Mouse (Mus musculus) frontal cortex, postnatal 36 days (tissue): ENCODE data around the gene Chmp1a.
"Not testable (repeated sequence)": the region's sequence is repeated elsewhere in the genome, so short reads cannot be mapped to it uniquely, and the experiment has no call there.

ENCODE experiments used
- DNase-seq, 2 experiments: peaks; one replicate each; pipeline ENCODE4 v3.0.0; 2022; ENCODE audit warnings: low spot score in 2 of 2

Chmp1a gene

DNA sequence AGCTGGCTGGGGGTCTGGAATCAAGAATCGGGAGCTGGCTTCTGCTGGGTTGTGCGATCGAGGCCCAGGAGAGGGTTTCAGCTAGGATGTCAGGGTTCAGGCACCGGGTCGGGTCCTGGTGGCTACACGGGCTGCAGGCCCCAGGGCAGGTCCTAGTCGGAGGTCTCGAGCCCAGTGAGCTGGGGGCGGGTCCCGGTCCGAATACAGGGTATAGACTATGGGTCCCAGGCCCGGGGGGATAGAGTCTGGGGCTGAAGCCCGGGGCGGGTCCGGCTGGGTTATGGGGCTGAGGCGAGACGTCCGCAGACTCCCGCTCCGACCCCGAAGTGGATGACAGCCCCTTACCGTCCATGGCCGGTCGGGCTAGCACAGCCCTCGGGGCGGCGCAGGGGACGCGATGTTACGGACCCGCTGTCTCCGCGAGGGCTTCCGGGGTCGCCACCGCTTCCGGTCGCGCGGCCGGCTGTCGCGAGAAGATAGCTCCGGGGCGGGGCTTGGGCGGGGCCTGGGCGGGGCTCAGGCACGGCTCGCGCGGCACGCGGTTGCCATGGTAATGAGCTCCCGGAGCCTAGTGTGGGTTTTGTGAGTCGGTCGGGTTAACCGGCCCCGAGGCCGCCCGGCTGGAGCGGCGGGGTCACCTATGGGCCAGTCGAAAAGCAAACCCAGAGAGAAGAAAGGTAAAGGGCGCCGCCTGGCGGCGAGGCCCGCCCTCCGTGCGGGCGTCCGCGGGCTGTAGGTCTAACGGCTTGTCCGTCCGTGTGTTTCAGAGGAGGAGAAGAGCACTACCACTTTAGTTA is at the start of gene Chmp1a, which contains the start of gene Spata33:
Gene Chmp1a, minus strand, starts transcription at position 443 of the 797 bp plus-strand sequence.
Gene Spata33, plus strand, starts transcription at position 512 of the 797 bp plus-strand sequence.
- peak; percentile 79 to 88 for DNase-seq

DNA sequence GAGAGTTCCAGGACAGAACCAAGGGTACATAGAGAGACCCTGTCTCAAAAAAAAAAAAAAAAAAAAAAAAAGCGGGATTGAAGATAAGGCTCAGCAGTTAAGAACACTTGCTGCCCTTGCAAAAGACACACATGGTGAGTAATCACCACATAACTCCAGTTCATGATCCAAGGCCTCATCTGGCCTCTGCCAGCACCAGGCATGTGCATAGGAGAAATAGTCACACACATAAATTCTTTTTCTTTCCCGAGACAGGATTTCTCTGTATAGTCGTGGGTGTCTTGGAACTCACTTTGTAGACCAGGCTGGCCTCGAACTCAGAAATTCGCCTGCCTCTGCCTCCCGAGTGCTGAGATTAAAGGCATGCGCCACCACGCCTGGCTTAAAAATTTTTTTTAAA is 45.0 kb upstream of the Chmp1a start:
- DNase-seq: not testable (repeated sequence)

DNA sequence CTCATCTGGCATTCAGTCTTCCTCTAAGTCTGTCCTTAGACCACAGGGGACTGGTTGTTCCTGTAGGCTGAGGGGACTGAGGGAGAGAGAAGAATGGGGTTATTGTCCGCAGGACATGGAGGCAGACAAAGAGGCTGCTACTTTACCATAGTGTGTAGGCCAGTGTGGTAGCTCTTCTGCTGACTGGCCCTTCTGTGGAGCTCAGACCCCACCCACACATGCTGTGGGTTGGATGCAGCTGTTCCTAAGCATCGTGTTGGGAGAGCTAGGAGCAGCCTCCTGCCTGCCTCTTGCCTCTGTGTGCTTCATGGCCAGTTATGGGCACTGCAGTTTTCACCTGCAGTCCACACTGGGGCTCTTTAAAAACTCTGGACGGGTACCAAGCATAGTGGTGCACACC is 44.6 kb upstream of the Chmp1a start:
- DNase-seq: peak; percentile 53 to 57

DNA sequence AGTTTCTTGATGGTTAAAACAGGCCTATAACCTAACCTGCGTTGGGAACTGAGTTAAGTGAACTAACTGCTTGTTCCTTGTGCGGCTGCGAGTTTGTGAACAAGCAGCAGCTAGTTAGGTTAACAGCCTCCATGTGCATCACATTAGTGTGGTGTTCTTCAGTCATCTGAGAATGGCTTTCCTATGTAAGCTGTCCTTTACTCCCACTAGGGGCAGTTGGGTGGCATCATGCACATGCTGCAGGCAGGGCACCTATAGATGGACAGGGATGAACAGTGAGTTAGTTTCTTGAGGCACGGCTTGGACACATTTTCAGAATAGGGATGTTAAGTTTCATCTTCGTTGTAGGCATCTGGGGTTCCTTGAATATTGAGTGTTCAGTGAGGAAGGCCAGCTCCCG is 42.6 kb upstream of the Chmp1a start:
- DNase-seq: no peak

DNA sequence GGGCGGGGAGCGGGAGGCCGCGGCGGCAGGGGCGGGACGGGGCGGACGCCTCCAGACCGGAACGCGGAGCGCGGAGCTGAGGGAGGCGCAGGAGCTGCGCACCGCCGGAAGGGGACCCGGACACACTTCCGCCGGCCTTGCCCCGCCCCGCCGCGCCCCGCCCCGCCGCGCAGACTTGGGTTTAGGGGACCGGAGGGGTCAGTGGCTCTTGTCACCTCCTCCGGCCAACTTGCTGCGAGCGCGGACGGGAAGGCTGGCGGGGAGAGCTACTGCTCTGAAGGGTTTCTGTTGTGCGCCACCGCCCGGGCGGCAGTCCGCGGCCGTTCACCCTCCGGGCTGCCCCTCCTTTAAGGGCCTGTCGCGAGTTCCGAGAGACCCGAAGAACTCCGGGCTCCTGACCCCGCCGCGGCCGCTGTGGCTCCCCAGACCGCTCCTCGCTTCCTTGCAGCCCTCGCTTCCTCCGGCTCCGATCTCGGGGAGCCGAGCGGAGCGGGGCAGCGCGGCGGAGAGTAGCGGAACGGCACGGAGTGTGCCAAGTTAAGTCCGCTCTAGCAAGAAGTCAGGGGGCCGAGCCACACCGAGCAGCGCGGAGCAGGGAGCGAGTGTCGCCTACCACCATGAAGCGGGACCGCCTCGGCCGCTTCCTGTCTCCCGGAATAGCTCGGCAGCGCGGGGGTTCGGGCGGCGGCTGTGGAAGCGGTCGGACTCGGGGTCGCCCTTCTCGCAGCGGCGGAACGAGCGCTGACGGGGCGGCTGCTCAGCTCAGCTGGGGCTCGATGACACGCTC is 41.7 kb upstream of the Chmp1a start, which contains the start of the genes Zfp276 and Vps9d1:
Gene Zfp276, plus strand, starts transcription at position 97 of the 787 bp plus-strand sequence.
Gene Vps9d1, minus strand, starts transcription at position 250 of the 787 bp plus-strand sequence.
- peak; percentile 75 to 79 for DNase-seq

DNA sequence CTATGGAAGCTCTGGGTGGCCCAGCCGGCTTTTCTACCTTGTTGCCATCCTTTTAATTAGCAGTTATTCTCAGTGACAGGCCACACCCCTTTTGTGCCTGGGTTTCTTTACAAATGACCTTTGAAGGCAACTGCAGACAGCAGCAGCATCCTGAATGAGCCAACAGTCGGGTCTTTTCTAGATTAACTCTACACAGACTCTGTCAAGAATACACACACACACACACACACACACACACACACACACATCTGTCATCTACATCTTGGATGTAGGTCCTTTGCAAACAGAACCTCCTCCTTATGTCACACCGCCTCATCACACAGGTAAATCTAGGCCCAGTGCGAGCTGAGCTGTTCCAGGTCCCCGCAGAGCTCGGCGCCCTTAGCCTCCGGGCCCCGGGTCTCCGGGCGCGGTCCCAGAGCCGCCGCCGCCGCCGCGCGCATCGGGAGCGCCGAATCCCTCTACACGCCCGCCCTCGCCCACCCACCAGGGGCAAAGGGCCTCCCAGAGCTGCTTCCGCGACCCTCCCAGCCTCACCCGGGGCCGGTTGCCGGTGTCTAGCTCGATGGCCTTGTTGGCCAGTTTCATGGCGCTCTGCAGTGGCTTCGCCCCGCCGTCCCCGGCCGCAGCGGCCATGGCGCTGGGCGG is 41.0 kb upstream of the Chmp1a start:
- no peak for DNase-seq

DNA sequence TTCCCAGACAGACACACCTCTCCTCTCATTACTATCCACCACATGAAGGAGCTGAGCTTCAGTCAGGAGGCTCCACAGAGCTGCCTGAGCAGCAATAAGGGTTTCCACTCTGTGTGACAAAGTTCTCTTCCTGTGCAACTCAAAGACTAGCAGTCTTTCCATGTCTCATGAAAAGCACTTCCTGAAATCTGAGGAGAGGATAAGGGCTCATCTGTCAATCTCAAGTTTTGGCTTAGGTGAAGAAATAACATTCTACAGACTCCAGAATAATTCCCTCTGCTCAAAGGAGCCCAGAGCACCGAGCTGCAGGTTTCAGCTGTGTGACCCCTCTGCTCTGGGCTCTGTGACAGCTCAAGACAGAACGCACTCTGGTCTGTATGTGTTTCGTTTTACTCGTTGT is 40.4 kb upstream of the Chmp1a start:
- DNase-seq: no peak

DNA sequence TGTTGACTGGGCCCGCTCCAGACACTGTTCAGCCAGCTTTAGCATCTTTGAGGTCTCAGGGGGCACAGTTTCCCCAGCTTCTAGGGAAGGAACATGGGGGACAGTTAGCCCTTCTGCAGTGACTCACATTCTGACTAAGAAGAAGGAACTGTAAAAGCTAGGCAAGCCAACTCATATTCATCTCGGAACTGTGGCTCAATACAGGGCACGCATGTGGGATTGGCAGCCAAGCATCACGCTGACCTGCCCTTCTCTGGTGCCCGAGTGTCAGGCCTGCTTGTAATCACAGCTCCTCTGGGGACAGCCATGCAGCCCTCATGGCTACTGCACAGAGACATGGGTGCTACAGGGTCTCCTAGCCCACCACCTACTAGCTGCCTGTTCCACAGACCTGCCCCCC is 38.4 kb upstream of the Chmp1a start:
- DNase-seq: no peak

DNA sequence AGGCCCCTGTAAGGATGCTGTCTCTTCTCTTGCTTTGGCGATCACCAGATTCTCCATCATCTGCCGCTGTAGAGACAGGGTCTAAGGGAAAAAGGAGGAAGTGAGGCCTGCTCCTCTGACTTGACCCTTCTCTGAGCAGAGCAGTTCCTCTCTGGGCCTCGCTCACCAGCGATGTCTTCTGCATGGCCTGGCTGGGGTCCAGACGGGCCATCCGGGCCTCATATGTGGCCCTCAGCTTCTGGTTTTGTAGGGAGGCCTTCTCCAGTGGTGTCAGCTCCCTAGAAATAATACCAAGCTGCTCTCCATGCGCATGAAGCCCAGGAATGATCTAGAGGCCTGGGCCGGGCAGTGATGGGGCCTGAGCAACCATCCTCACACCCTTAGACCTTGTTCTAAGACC is 36.0 kb upstream of the Chmp1a start:
- no peak for DNase-seq

DNA sequence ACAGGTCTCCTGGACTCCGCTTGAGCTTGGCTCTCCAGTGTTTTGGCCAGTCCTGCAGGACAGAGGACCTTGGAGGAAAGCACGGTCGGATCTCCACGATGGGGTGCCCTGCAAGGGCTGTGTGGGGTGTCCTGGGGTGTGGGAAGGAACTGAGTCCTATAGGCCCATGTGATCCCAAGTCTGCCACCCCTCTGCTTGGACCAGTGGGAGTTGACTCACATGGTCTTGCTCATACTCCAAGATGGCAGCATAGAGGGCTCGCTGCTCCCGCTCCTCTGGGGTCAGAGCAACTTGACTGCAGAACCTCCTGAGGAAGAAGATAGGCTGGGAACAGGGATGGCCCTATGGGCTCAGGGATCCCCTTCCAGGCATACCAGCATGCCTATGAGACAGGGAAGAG is 35.2 kb upstream of the Chmp1a start:
- no peak for DNase-seq

DNA sequence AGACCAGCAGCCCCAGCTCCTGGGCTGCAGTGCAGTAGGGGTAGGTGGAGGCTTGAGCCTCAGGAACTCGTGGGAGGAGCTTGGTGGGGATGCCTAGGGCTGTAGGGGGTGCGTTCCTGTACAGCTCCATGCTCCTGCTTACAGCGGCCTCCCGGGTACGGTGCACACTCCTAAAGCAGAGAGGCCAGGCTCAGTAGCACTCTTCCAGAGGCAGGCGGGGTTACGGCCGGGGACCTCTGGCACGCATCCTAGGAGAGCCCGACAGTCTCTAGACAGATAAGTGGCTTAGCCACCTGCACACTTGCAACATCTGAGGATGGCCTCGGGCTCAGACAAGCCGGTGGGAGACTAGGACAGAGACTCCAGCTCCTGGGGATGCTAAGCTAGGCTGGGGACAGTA is 33.0 kb upstream of the Chmp1a start:
- DNase-seq: no peak

DNA sequence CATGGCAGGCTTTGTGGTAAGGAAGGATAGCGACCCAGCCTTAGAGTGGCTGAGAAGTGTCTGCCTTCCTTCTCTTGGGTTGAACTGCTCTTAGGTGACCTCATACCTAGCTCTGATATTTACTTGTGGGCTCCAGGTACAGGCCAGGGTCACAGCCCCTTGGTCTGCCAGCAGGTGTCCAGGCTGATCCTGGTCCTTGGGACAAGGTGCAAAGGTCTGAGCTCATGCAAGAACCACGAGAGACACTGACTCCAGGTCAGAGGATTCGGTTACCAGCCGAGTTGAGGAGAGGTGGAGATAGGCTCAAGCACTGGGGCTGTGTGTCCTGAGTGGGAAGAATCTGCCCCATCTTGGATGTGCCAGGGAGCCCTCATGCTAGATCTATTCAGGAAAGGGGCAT is 31.8 kb upstream of the Chmp1a start:
- no peak for DNase-seq

DNA sequence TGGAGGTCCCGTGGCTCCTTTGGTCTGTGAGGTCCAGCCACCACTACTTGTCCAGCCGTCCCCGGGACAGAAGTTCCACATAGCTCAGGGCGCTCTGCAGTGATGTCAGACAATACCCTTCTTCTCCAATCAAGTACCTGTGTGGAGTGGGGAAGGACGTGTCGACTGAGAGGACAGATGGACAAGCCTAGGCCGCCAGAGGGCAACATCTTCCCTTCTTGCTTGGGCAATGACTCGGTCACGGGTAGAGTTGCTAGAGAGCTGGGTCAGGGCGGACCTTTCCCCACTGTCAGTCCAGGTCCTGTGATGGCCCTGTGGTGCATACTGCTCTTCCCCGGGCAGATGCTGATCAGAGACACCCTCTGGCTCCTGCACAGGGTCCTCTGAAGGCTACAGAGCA is 30.5 kb upstream of the Chmp1a start:
- DNase-seq: no peak

DNA sequence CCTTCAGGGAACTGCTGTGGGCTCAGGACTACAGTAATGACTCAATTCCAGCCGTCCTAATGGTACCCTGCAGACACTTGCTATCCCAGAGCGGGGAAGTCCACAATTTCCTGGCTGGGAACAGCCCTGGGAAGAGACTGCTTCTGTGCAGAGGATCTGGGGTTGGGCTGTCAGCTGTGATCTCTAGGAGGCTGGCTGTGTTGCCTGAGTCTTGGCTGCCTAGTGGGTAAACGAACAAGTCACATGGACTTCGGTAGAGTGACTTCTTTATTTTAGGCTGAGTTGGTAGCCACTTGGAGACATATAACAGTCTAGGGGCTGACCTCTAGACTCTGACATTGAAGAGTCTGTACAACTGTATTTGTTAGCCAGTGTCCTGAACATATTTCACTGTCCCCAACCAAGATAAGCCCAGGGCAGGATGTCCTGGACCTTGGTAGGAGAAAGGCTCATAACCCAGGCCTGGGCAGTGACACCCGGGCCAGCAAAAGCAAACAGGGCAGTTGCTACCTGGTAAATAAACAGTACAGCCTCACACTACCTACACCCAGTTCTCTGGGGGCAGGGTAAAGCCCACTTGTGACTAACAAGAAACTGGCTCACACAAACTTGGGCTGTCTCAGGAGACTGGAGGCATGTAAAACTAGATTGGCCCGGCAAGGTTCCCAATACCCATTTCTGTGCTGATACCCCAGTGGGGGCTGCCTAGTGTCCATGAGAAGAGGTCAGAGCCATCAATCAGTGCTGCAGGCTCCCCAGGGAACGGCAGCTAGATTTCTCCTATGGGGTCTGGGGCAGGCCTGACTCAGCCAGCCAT is 29.8 kb upstream of the Chmp1a start:
- no peak for DNase-seq

DNA sequence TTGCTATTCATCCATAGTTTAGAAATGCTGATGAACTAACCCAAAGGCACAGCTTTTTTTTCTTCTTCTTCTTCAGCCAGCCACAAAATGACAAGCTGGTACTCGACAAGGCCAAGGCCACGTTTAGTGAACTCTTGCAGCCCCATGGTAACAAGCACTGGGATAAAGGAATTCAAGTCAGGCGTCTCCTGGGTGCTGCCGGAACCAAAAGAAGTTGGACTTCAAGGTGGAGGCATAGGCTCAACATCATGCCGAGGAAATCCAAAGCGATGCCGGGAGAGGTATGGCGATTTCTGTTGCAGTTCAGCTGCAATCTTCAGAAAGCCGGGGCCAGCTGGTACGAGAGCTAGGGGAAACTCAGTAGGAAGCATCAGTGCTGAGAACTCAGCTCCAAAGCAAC is 26.8 kb upstream of the Chmp1a start:
- no peak for DNase-seq

DNA sequence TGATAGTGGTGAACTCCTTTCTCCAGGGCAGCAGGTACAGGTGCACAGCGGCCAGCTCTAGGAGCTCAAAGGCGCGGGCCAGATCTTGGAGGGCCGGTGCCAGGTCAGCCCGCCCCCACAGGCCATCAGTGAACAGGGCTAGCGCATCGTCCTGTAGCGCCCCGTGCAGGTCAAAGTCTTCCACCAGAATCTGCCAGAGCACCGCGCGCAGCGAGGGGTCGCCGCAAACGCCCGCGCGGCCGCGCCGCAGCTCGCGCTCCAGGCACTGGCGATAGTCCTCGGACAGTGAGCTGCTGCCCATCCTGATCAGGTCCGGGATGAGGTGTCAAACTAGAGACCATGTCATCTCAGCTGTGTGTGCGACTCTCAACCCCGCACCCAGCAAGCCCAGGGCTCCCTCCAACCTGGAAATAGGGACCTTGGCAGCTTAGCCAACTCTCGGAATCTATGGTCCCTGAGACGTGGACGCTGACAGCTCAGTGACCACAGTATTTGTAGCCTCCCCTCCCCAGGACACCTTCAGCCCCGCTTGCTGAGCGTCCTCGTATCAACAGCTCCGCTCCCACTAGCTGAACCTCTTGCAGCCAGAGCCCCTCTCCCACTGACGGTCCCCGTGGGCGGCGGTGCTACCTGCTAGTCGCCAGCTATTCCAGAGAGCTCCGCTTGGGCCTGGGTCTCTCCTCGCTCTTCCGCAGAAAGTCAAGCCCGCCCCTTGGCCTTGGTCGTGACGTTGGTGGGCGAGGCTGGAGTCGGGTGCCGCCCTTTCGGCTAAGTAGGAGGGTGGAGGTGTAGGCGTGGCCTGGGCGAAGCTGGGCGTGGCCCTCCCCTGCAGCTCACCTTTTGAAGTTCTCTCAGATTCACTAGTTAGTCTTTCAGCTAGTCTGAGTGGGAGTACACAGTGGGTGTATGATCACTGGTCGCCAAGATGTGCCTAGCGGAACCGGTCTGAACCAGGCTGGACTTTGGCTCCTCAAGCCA is 23.2 kb upstream of the Chmp1a start, which contains the start of gene Spata2l:
Gene Spata2l, minus strand, starts transcription at position 714 of the 978 bp plus-strand sequence.
- peak; percentile 80 to 87 for DNase-seq

DNA sequence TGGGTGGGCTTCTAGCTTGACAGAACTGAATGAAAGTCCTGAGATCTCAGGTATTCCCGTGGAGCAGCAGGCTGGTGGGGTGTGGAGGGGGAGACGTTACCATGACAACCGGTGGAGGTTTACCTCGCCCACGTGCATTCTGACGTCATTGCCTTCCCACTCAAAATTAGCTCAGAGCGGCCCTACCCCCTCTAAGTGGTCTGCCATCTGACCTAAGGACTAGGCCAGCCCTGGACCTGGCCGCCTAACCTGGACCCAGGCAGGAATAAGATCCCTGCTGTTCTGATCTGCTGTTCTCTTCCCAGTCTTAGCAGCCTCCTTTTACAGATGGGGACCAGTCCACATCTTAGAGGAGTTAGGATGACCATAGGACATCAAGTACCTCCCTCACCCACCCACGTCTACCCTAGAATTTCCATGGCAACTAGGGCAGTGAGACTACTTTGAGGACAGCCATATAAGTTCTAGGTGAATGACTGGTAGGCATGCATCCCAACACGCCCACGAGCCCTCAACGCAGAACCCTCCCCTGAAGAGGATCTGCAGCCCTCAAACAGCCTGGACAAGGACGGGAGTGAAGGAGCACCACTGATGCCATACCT is 22.5 kb upstream of the Chmp1a start:
- DNase-seq: peak; percentile 82 to 91

DNA sequence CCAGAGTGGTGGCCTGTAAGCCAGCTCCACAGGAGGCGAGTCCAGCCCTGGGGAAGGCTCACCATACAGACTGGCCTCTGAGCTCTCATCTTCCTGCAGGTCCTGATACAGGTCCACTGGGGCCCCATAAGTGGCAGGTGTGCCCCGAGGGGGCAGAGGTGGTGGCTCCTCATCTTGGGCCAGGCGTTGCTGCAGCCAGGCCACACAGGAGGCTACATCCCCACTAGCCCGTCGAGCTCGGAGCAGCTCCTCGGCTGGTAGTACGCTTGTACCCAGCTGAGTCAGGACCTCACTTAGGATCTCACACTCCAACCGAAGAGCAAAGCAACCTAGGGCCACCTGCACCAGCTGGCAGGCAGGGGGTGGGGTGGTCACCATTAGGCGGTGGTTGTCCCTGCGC is 21.2 kb upstream of the Chmp1a start:
- DNase-seq: no peak

DNA sequence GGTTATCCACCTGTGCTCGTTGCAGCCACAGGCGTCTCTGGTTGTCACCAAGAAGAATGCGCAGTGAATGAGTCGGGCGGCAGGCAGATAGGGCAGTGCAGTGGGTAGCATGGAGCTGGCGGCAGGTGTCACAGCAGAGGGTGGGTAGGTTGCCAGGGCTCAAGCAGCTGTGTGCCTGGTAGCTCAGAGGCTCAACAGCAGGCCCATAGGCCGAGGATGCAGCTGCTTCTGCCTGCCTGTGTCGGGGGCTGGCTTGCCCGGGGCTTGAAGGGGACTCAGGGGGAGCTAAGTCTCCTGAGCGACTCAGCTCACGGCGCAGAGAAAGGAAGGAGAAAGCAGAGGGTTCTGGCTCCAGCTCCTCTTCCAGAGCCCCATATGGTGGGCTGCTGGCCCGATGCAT is 20.7 kb upstream of the Chmp1a start:
- no peak for DNase-seq

DNA sequence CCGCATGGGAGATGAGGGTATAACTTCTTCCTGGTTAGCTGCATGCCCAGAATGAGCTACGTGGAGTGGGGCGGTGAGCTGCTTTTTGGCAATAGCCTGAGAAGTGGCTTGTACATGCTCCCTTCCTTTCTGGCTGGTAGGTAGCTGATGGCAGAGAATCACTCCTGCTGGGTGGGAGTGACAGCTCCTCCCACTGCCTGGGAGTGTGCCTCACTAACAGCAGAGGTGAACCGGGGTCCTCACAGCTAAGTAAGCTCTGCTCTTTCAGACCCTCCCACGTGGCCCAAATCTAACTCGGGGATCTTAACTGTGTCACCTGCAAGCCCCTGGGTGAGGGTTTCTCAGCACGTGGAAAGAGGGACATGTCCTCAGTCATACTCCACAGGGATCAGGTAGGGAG is 20.0 kb upstream of the Chmp1a start:
- peak; percentile 36 to 45 for DNase-seq
